Mouse (Mus musculus): ENCODE data around the gene Tbxas1.

Gene Tbxas1

GRCm38 (mm10) chr6:38966839-38967238, 91.6 kb downstream of the Tbxas1 start:
- DNase-seq = no peak

GRCm38 (mm10) chr6:38967288-38967687, 92.1 kb downstream of the Tbxas1 start:
- DNase-seq = no peak

GRCm38 (mm10) chr6:38967988-38968387, 92.8 kb downstream of the Tbxas1 start:
- DNase-seq = no peak

- no peak for DNase-seq
Measured at GRCm38 (mm10) chr6:38969944-38970740, 94.9 kb downstream of the Tbxas1 start.

GRCm38 (mm10) chr6:38970759-38971158, 95.6 kb downstream of the Tbxas1 start:
- no peak for DNase-seq

GRCm38 (mm10) chr6:38972826-38973225, 97.6 kb downstream of the Tbxas1 start:
- no peak for DNase-seq

GRCm38 (mm10) chr6:38973441-38974161, 98.4 kb downstream of the Tbxas1 start:
- no peak for DNase-seq

- no peak for DNase-seq
Measured at GRCm38 (mm10) chr6:38974162-38974525, 98.9 kb downstream of the Tbxas1 start.

- no peak for DNase-seq
Measured at GRCm38 (mm10) chr6:38974536-38975268, 99.5 kb downstream of the Tbxas1 start.

GRCm38 (mm10) chr6:38975866-38976265, 100.7 kb downstream of the Tbxas1 start:
- no peak for DNase-seq

GRCm38 (mm10) chr6:38976355-38976754, 101.2 kb downstream of the Tbxas1 start:
- DNase-seq = no peak

- no peak for DNase-seq
Measured at GRCm38 (mm10) chr6:38980921-38981715, 105.9 kb downstream of the Tbxas1 start.

GRCm38 (mm10) chr6:38982071-38982470, 106.9 kb downstream of the Tbxas1 start:
- DNase-seq = no peak

GRCm38 (mm10) chr6:38982656-38983055, 107.5 kb downstream of the Tbxas1 start:
- DNase-seq = no peak

GRCm38 (mm10) chr6:38983060-38983459, 107.9 kb downstream of the Tbxas1 start:
- DNase-seq = no peak

- DNase-seq = no peak
Measured at GRCm38 (mm10) chr6:38984626-38985025, 109.4 kb downstream of the Tbxas1 start.

GRCm38 (mm10) chr6:38986641-38987040, 111.4 kb downstream of the Tbxas1 start:
- no peak for DNase-seq

- no peak for DNase-seq
Measured at GRCm38 (mm10) chr6:38992016-38992415, 116.8 kb downstream of the Tbxas1 start.

- DNase-seq = no peak
Measured at GRCm38 (mm10) chr6:38995774-38996173, 120.6 kb downstream of the Tbxas1 start.

- no peak for DNase-seq
Measured at GRCm38 (mm10) chr6:38997838-38998237, 122.6 kb downstream of the Tbxas1 start.

GRCm38 (mm10) chr6:39003126-39003525, 127.9 kb downstream of the Tbxas1 start:
- no peak for DNase-seq

- DNase-seq = no peak
Measured at GRCm38 (mm10) chr6:39004003-39004473, 128.8 kb downstream of the Tbxas1 start.

Data from embryo, embryonic 11 days (tissue).